Mouse (Mus musculus): ENCODE results near the gene Ssbp2. TPM values are rescaled to one million over a fixed set of nuclear protein-coding genes. Genes with fewer than 3 reads are reported as not detected.

Gene Ssbp2
- 37.3 TPM for total RNA-seq (2023)

DNA sequence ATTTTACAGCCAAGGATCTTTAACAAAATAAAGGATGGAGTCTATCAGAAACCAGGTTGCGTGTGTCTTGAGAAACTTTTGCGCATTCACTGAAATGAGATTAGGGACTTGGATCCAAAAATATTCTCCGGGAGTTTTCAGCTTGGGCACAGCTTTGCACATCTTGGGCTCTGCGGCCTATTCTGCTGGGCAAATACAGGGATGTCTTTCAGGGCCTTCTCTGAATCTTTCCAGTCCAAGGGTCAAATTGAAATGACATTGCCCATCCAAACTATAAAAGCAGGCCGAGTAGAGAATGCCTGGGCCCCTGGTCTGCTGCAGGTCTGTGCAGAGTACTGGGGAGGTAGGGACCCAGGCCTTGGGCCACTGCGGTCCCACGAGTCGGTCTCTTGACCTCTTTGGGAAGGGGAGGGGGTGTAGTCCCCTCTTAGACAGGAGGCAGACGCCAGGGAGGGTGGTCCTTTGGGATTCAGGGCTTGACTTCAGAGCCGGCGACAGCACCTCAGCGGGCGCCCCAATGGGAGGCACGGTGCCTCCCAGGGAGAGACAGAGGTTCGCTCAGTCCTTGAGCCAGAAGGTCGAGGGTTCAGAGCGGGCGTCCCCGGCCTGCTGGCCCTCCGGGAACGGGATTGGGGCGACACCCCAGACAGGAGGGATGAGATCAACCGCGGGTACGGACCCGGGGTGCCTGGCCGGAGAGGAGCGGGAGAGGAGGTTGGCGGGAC is at the start of gene Ssbp2:
Ssbp2 (plus strand) TSS at position 388 of the 725 bp plus-strand sequence.

DNA sequence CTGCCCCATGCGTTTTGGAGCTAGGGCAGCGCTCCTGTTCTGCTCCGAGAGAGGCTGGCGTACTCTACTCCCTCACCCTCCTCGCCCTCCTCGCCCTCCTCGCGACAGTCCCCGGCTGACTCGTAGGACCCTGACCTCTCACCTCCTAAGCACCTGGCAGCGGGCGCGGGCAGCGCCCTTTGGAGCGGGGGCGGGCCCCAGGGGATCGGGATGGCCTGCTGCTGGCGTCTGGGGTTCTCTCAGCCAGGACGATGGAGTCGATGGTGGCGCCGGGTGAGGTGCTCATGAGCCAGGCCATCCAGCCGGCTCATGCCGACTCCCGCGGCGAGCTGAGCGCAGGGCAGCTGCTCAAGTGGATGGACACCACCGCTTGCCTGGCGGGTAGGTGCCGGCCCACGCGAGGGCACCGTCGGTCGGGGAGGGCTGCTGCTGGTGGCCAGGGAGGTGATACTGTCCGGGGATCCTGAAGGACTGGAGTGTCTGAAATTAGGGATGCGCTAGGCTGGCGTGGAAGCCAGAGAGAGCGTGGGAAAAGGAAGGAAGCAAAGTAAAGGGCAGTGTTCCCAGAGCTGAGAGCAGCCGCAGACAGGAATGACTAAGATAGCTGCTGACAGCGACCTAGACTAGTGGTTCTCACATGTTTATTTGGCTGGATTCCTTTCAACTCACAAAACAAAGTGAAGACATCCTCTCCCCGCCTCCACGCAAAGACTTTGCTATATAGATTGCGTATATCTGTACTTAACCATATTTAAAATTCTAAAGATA is 281.4 kb downstream of the Ssbp2 start, which contains the start of gene Acot12:
Acot12 (plus strand) TSS at position 233 of the 768 bp plus-strand sequence.

Other genes with a start within 250 kb of the Ssbp2 start
- gene Atg10, start 236.3 kb upstream of the Ssbp2 start, total RNA-seq (2023), result 7.8 TPM